Mouse (Mus musculus) C2C12 (cell line): ENCODE measurements around the gene Pcnp.

Experiments used
- CTCF ChIP-seq: IDR thresholded peaks from one replicate; pipeline ENCODE4 v1.5.1; 2011; ENCODE audit not compliant: control insufficient read depth, insufficient read depth, insufficient read length
- MYOD1 ChIP-seq: IDR thresholded peaks from one replicate; pipeline ENCODE4 v1.6.1; 2011; ENCODE audit warnings: low read depth; ENCODE audit not compliant: control insufficient read depth, insufficient read length

- TF ChIP-seq CTCF (no peak), MYOD1 (no peak)
These were observed 62.3 kb downstream of the Pcnp start for GRCm38 (mm10) chr16:55967221-55967620.
